Mouse (Mus musculus): Measurements from ENCODE around the gene Tet1. TPM values are rescaled to one million over a fixed set of nuclear protein-coding genes. Genes with fewer than 3 reads are reported as not detected.

Tet1 gene
- total and polyA plus RNA-seq, 3 experiments: 0.08 TPM; not detected in 1

- TF ChIP-seq KAT2A (conservative IDR thresholded peaks at IDR 0.05; ENCODE audit: low read depth, low read length) (no peak; the same call in none of the 2 replicates), CTCF (IDR thresholded peaks at IDR 0.05 in 2 of 3, conservative IDR thresholded peaks at IDR 0.05 in 1 of 3; ENCODE audit: control insufficient read depth in 1 of 3, insufficient read depth in 1 of 3, low read depth in 2 of 3, low read length in 3 of 3, poor library complexity in 1 of 3, severe bottlenecking in 1 of 3) (no peak), MYB (IDR thresholded peaks at IDR 0.05; ENCODE audit: low read depth, low read length) (no peak), NRF1 (IDR thresholded peaks at IDR 0.05; ENCODE audit: insufficient read depth, low read depth, low read length, poor library complexity, severe bottlenecking) (peak; percentile 47; the same call in 1 of the 2 replicates), POLR2AphosphoS2 (IDR thresholded peaks at IDR 0.05; ENCODE audit: low read length) (peak; percentile 63; the same call in 1 of the 2 replicates), MAX (IDR thresholded peaks at IDR 0.05; ENCODE audit: low read length) (no peak), ETS1 (IDR thresholded peaks at IDR 0.05; ENCODE audit: low read depth, low read length) (peak; percentile 57), ZNF384 (IDR thresholded peaks at IDR 0.05; ENCODE audit: low read depth, low read length) (no peak), MYC (IDR thresholded peaks at IDR 0.05; ENCODE audit: low read depth, low read length) (0 out of 2 replicates have a peak, but pooled peaks have one; percentile 15), ZKSCAN1 (IDR thresholded peaks at IDR 0.05; ENCODE audit: low read depth, low read length) (no peak), RAD21 (IDR thresholded peaks at IDR 0.05; ENCODE audit: low read depth, low read length) (no peak), CHD2 (IDR thresholded peaks at IDR 0.05; ENCODE audit: low read length) (no peak), GABPA (IDR thresholded peaks at IDR 0.05; ENCODE audit: low read depth, low read length) (no peak), ZC3H11A (IDR thresholded peaks at IDR 0.05; ENCODE audit: low read depth, low read length) (no peak), MXI1 (IDR thresholded peaks at IDR 0.05; ENCODE audit: low read depth, low read length) (peak; percentile 84), GATA1 (IDR thresholded peaks at IDR 0.05; ENCODE audit: low read depth, low read length) (no peak), TCF12 (IDR thresholded peaks at IDR 0.05; ENCODE audit: low read depth, low read length) (peak; percentile 47; the same call in 1 of the 2 replicates), JUND (IDR thresholded peaks at IDR 0.05; ENCODE audit: low read depth, low read length) (no peak), RCOR1 (IDR thresholded peaks at IDR 0.05; ENCODE audit: low read depth, low read length) (no peak), UBTF (IDR thresholded peaks at IDR 0.05; ENCODE audit: borderline replicate concordance, insufficient read depth, low read depth, low read length) (no peak)
Measured at GRCm38 (mm10) chr10:62919925-62920765, 11.3 kb upstream of the Tet1 start, which contains the start of gene Slc25a16 (continued).

GRCm38 (mm10) chr10:62918985-62919384 is 10.2 kb upstream of the Tet1 start:
- Histone ChIP-seq H3K27ac (ENCODE audit: control insufficient read depth, low read depth, low read length) (no peak overlapping the region), H3K27me3 (ENCODE audit: control insufficient read depth in 1 of 2, insufficient read depth in 2 of 2, low read length in 2 of 2) (no peaks in the 10 kb centered on the region), H3K79me2 (ENCODE audit: control insufficient read depth, insufficient read depth, low read length, poor library complexity) (peaks cover 7% of the 10 kb centered on the region), H3K4me3 (ENCODE audit: control insufficient read depth in 1 of 2, insufficient read depth in 1 of 2, low read depth in 2 of 2, low read length in 2 of 2) (no peak overlapping the region), H3K9me3 (replicated peaks; ENCODE audit: insufficient read depth, low read length) (no peaks in the 10 kb centered on the region), H3K4me1 (ENCODE audit: control insufficient read depth in 1 of 2, insufficient read depth in 2 of 2, low read length in 2 of 2) (peaks cover 0 to 11% of the 10 kb centered on the region in 2 experiments; a peak in 3 of 4 replicates), H3K9ac (ENCODE audit: control insufficient read depth, low read depth, low read length, poor library complexity, severe bottlenecking) (no peak overlapping the region), H3K36me3 (ENCODE audit: control insufficient read depth in 1 of 2, insufficient read depth in 2 of 2, low read length in 2 of 2) (peaks cover 0 to 5% of the 10 kb centered on the region in 2 experiments; a peak in 1 of 4 replicates)
- TF ChIP-seq KAT2A (conservative IDR thresholded peaks at IDR 0.05; ENCODE audit: low read depth, low read length): no peak
- TF ChIP-seq GATA1 (IDR thresholded peaks at IDR 0.05; ENCODE audit: low read depth, low read length): peak; percentile 56; the same call in 1 of the 2 replicates
- no peak for TF ChIP-seq ZC3H11A (IDR thresholded peaks at IDR 0.05; ENCODE audit: low read depth, low read length)
- TF ChIP-seq ZNF384 (IDR thresholded peaks at IDR 0.05; ENCODE audit: low read depth, low read length): peak; percentile 50
- TF ChIP-seq SIN3A (IDR thresholded peaks at IDR 0.05; ENCODE audit: low read length): 0 out of 2 replicates have a peak, but pooled peaks have one; percentile 34
- TF ChIP-seq BHLHE40 (IDR thresholded peaks at IDR 0.05; ENCODE audit: borderline replicate concordance, low read depth, low read length): no peak
- no peak for TF ChIP-seq CTCF (IDR thresholded peaks at IDR 0.05 in 2 of 3, conservative IDR thresholded peaks at IDR 0.05 in 1 of 3; ENCODE audit: control insufficient read depth in 1 of 3, insufficient read depth in 1 of 3, low read depth in 2 of 3, low read length in 3 of 3, poor library complexity in 1 of 3, severe bottlenecking in 1 of 3)
- TF ChIP-seq HCFC1 (IDR thresholded peaks at IDR 0.05; ENCODE audit: low read depth, low read length): 0 out of 2 replicates have a peak, but pooled peaks have one; percentile 9
- TF ChIP-seq MXI1 (IDR thresholded peaks at IDR 0.05; ENCODE audit: low read depth, low read length): no peak
- DNase-seq (ENCODE audit: low read depth, low spot score): peak; percentile 49
